Mouse (Mus musculus) heart, embryonic 11.5 days (tissue): Measurements from ENCODE around the gene Lancl1. TPM values are rescaled to one million over a fixed set of nuclear protein-coding genes. Genes with fewer than 3 reads are reported as not detected.

Experiments
- ATAC-seq: fragments of 200-750 bp; cut with Nextera tagmentation; replicated peaks from 2 replicates; pipeline ENCODE4 v1.8.0; 2017; ENCODE audit warnings: moderate library complexity; ENCODE audit not compliant: insufficient number of reproducible peaks, low FRiP score, low TSS enrichment
- H3K27ac ChIP-seq: fragments of 300-500 bp; sonication (generic); 2 replicates; pipeline ENCODE4 v1.5.1; 2014; ENCODE audit warnings: mild to moderate bottlenecking, low read depth, low read length
- H3K27me3 ChIP-seq: fragments of 300-500 bp; sonication (generic); 2 replicates; pipeline ENCODE4 v1.6.1; 2014; ENCODE audit warnings: mild to moderate bottlenecking, low read length, mixed read lengths; ENCODE audit not compliant: control insufficient read depth, insufficient read depth
- H3K36me3 ChIP-seq: fragments of 300-500 bp; sonication (generic); 2 replicates; pipeline ENCODE4 v1.6.1; 2014; ENCODE audit warnings: mild to moderate bottlenecking, low read length, moderate library complexity, mixed read lengths; ENCODE audit not compliant: control insufficient read depth, insufficient read depth
- H3K4me1 ChIP-seq: fragments of 300-500 bp; sonication (generic); 2 replicates; pipeline ENCODE4 v1.6.1; 2014; ENCODE audit warnings: low read length; ENCODE audit not compliant: control insufficient read depth, insufficient read depth
- H3K4me2 ChIP-seq: fragments of 300-500 bp; sonication (generic); 2 replicates; pipeline ENCODE4 v1.6.1; 2014; ENCODE audit warnings: mild to moderate bottlenecking, moderate library complexity
- H3K4me3 ChIP-seq: fragments of 300-500 bp; sonication (generic); 2 replicates; pipeline ENCODE4 v1.5.1; 2014; ENCODE audit warnings: low read depth, low read length
- H3K9ac ChIP-seq: fragments of 300-500 bp; sonication (generic); 2 replicates; pipeline ENCODE4 v1.6.1; 2014; ENCODE audit warnings: mild to moderate bottlenecking, low read depth, low read length, moderate library complexity
- H3K9me3 ChIP-seq: fragments of 300-500 bp; sonication (generic); replicated peaks from 2 replicates; pipeline ENCODE4 v1.6.1; 2016; ENCODE audit warnings: low read length; ENCODE audit not compliant: control insufficient read depth
- WGBS: fragments of 180-500 bp; shearing (Covaris S2); extraction: QIAGEN DNeasy Blood & Tissue Kit; methylation state at CpG from one replicate; pipeline ENCODE4 v1.1.7; 2014; ENCODE audit not compliant: insufficient replicate concordance; 5-methylcytosine and 5-hydroxymethylcytosine counted together
- polyA plus RNA-seq: library from polyadenylated mRNA; unstranded; fragments of >200 nt; fragmentation: Nextera tagmentation; extraction: Ambion mirVana; gene quantifications from 2 replicates; pipeline ENCODE4 v1.2.1, GENCODE M21; 2014

The Lancl1 gene
- polyA plus RNA-seq = 60.4 and 63.3 TPM in 2 replicates

GRCm38 (mm10) chr1:67038246-67038987 lies at the start of gene Lancl1:
Gene Lancl1 (minus strand): TSS chr1:67038872.
- Histone ChIP-seq H3K4me3 (peak within 1 kb of the TSS; percentile 76), H3K27ac (no peak within 1 kb of the TSS), H3K4me1 (peaks cover 3% of the 10 kb centered on the region; the same call in 1 of the 2 replicates), H3K9me3 (no peaks in the 10 kb centered on the region), H3K27me3 (no peaks in the 10 kb centered on the region), H3K4me2 (peak within 1 kb of the TSS; percentile 69), H3K9ac (peak within 1 kb of the TSS; percentile 69), H3K36me3 (peaks cover 4% of the 10 kb centered on the region)
- under 1% methylated on average over 47 of the region's 47 CpGs for WGBS
- ATAC-seq = peak; percentile 86

- Histone ChIP-seq H3K27ac (no peak overlapping the region), H3K4me1 (no peaks in the 10 kb centered on the region), H3K4me3 (no peak overlapping the region), H3K36me3 (no peaks in the 10 kb centered on the region), H3K4me2 (no peak overlapping the region), H3K9ac (no peak overlapping the region), H3K9me3 (no peaks in the 10 kb centered on the region), H3K27me3 (no peaks in the 10 kb centered on the region)
- WGBS = 73% methylated on average over 7 of the region's 7 CpGs
- no peak for ATAC-seq
These were observed 40.5 kb upstream of the Lancl1 start for GRCm38 (mm10) chr1:67079146-67079545.

GRCm38 (mm10) chr1:67078666-67079065 lies 40.0 kb upstream of the Lancl1 start:
- Histone ChIP-seq H3K4me2 (no peak overlapping the region), H3K36me3 (no peaks in the 10 kb centered on the region), H3K4me1 (no peaks in the 10 kb centered on the region), H3K9ac (no peak overlapping the region), H3K27me3 (no peaks in the 10 kb centered on the region), H3K4me3 (no peak overlapping the region), H3K27ac (no peak overlapping the region), H3K9me3 (no peaks in the 10 kb centered on the region)
- ATAC-seq = no peak
- 72% methylated on average over 2 of the region's 2 CpGs for WGBS

- Histone ChIP-seq H3K27ac (no peak overlapping the region), H3K9me3 (no peaks in the 10 kb centered on the region), H3K4me2 (no peak overlapping the region), H3K9ac (no peak overlapping the region), H3K4me3 (no peak overlapping the region), H3K27me3 (no peaks in the 10 kb centered on the region), H3K36me3 (no peaks in the 10 kb centered on the region), H3K4me1 (no peaks in the 10 kb centered on the region)
- 53% methylated on average over 2 of the region's 2 CpGs for WGBS
- no peak for ATAC-seq
These were observed 39.1 kb upstream of the Lancl1 start for GRCm38 (mm10) chr1:67077739-67078138.

- Histone ChIP-seq H3K9me3 (no peaks in the 10 kb centered on the region), H3K4me2 (no peak overlapping the region), H3K9ac (no peak overlapping the region), H3K36me3 (no peaks in the 10 kb centered on the region), H3K4me1 (no peaks in the 10 kb centered on the region), H3K27me3 (no peaks in the 10 kb centered on the region), H3K4me3 (no peak overlapping the region), H3K27ac (no peak overlapping the region)
- ATAC-seq = no peak; the same call in 1 of the 2 replicates
- WGBS = 52% methylated on average over 1 of the region's 1 CpGs
These were observed 28.9 kb upstream of the Lancl1 start for GRCm38 (mm10) chr1:67067561-67067960.

- Histone ChIP-seq H3K9ac (no peak overlapping the region), H3K4me3 (no peak overlapping the region), H3K27me3 (no peaks in the 10 kb centered on the region), H3K4me2 (no peak overlapping the region), H3K4me1 (no peaks in the 10 kb centered on the region), H3K27ac (no peak overlapping the region), H3K36me3 (no peaks in the 10 kb centered on the region), H3K9me3 (no peaks in the 10 kb centered on the region)
- WGBS = 81% methylated on average over 9 of the region's 9 CpGs
- no peak for ATAC-seq
These were observed 26.9 kb upstream of the Lancl1 start for GRCm38 (mm10) chr1:67065347-67066270.

GRCm38 (mm10) chr1:67061456-67062085 lies 22.9 kb upstream of the Lancl1 start:
- ATAC-seq = 0 out of 2 replicates have a peak, but pooled peaks have one; percentile 31
- Histone ChIP-seq H3K27me3 (no peaks in the 10 kb centered on the region), H3K36me3 (no peaks in the 10 kb centered on the region), H3K9ac (no peak overlapping the region), H3K4me2 (no peak overlapping the region), H3K9me3 (no peaks in the 10 kb centered on the region), H3K27ac (no peak overlapping the region), H3K4me3 (no peak overlapping the region), H3K4me1 (no peaks in the 10 kb centered on the region)
- WGBS = 9% methylated on average over 7 of the region's 7 CpGs

- Histone ChIP-seq H3K36me3 (no peaks in the 10 kb centered on the region), H3K9ac (no peak overlapping the region), H3K27me3 (no peaks in the 10 kb centered on the region), H3K4me1 (no peaks in the 10 kb centered on the region), H3K9me3 (no peaks in the 10 kb centered on the region), H3K4me2 (no peak overlapping the region), H3K4me3 (no peak overlapping the region), H3K27ac (no peak overlapping the region)
- ATAC-seq = no peak
- WGBS = 81% methylated on average over 7 of the region's 7 CpGs
These were observed 17.1 kb upstream of the Lancl1 start for GRCm38 (mm10) chr1:67055816-67056215.
